Mouse (Mus musculus) CD4-positive, CD25-positive, alpha-beta regulatory T cell, adult 4 months (primary cell): ENCODE data around the gene Aebp2. TPM values are rescaled to one million over a fixed set of nuclear protein-coding genes. Genes with fewer than 3 reads are reported as not detected.

Experiments
- ATAC-seq: one replicate; pipeline ENCODE4 v1.8.0; 2017
- polyA plus RNA-seq, 2 experiments: library from polyadenylated mRNA; unstranded; fragments of 100-300 nt; shearing (Covaris generic); gene quantifications; one replicate each; pipeline ENCODE4 v1.2.1; 2017

Gene Aebp2
- polyA plus RNA-seq, 2 experiments from 2014 or later, result 23.8 to 39.0 TPM

- no peak for ATAC-seq
Observed at GRCm38 (mm10) chr6:140701259-140701658, 78.8 kb downstream of the Aebp2 start.

GRCm38 (mm10) chr6:140705132-140705531, 82.7 kb downstream of the Aebp2 start:
- ATAC-seq, result no peak

- ATAC-seq, result no peak
Observed at GRCm38 (mm10) chr6:140706056-140706455, 83.6 kb downstream of the Aebp2 start.

GRCm38 (mm10) chr6:140708059-140708458, 85.6 kb downstream of the Aebp2 start:
- peak; percentile 87 for ATAC-seq

- peak; percentile 15 for ATAC-seq
Observed at GRCm38 (mm10) chr6:140709415-140710107, 87.1 kb downstream of the Aebp2 start.

GRCm38 (mm10) chr6:140712754-140713153, 90.3 kb downstream of the Aebp2 start:
- ATAC-seq, result peak; percentile 30

- peak; percentile 86 for ATAC-seq
Observed at GRCm38 (mm10) chr6:140714905-140715365, 92.5 kb downstream of the Aebp2 start.

GRCm38 (mm10) chr6:140722058-140722457, 99.6 kb downstream of the Aebp2 start:
- ATAC-seq, result peak; percentile 71

Other genes with a start within 250 kb of the Aebp2 start
- gene Plekha5, start 198.6 kb upstream of the Aebp2 start, polyA plus RNA-seq, result 10 to 100 TPM; 15.9 to 18.4 TPM
- not detected for gene Gm11077, start 106.6 kb downstream of the Aebp2 start, polyA plus RNA-seq